ENCODE assay signal across 9 mouse cellular contexts in the genomic region with DNA sequence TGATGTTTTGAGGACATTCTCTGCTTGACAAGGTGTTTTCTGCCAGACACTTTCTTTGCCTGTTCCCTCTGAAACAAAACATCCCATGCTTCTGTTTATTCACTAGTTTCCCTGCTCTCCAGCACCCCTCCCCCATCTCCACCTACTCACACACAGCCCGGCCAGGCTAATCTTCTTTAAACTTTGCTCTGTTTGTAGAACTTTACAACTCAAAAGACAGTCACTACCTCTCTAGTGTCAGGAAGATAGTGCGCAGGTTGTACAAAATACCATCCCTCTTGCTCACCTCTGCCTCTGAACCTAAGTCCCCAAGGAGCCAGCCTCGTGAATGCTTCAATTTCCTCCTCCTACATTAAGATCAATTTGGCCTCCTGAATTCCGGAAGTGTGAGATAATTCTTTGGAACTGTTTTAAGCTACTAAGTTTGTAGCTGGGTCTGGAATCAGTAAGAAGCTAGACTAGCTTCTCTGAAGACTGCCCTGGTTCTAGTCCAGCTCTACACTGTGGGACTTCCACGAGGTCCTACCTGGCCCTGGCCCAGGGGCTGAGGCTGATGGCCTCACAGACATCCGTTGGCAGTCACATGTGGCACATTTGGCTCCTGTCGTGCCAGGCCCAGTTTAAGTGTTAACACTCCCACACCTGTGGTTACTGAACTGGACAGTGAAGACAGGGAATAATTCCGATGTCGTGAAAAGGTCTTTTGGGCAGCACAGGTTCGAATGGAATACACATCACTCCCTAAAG. TPM values are rescaled to one million over a fixed set of nuclear protein-coding genes. Genes with fewer than 3 reads are reported as not detected.
DNase-seq lines count a peak whose midpoint lies in the region; ATAC-seq and TF ChIP-seq lines count a peak whose summit lies in the region.
"Had no signal": no experiment of that assay in that cellular context is flagged by ENCODE, and none has a peak within 500 bp of the region (broad histone marks: within the 10 kb centered on the region; RNA-seq: fewer than 3 reads in every experiment).

No protein-coding gene starts in this region.

- H3K27ac ChIP-seq in heart, embryonic 13.5 days (replicated peaks) = peak overlapping the region; percentile 90
- no peak overlapping the region for H3K27ac ChIP-seq in limb, embryonic 14.5 days (replicated peaks; ENCODE audit: low read depth, low read length)
- H3K27ac ChIP-seq in neural tube, embryonic 15.5 days (replicated peaks) = no peak overlapping the region
- no peak overlapping the region for H3K27ac ChIP-seq in hindbrain, postnatal 0 days
- H3K27ac ChIP-seq: macrophage had no signal

- no peaks in the 10 kb centered on the region for H3K36me3 ChIP-seq in heart, embryonic 13.5 days
- H3K36me3 ChIP-seq in limb, embryonic 14.5 days (ENCODE audit: control insufficient read depth, insufficient read depth, low read length) = no peaks in the 10 kb centered on the region
- no peaks in the 10 kb centered on the region for H3K36me3 ChIP-seq in neural tube, embryonic 15.5 days
- no peaks in the 10 kb centered on the region for H3K36me3 ChIP-seq in hindbrain, postnatal 0 days (ENCODE audit: insufficient read depth, low read length)

- no peaks in the 10 kb centered on the region for H3K9me3 ChIP-seq in heart, embryonic 13.5 days
- H3K9me3 ChIP-seq in limb, embryonic 14.5 days (ENCODE audit: control insufficient read depth, low read length) = no peaks in the 10 kb centered on the region
- H3K9me3 ChIP-seq in neural tube, embryonic 15.5 days (replicated peaks) = no peaks in the 10 kb centered on the region
- no peaks in the 10 kb centered on the region for H3K9me3 ChIP-seq in hindbrain, postnatal 0 days (ENCODE audit: low read length)

- TF ChIP-seq CTCF in hindbrain, postnatal 0 days (IDR thresholded peaks at IDR 0.05; ENCODE audit: low read depth) = no peak

- H3K4me3 ChIP-seq in heart, embryonic 13.5 days = no peak overlapping the region
- H3K4me3 ChIP-seq in limb, embryonic 14.5 days (replicated peaks; ENCODE audit: low read length) = no peak overlapping the region
- no peak overlapping the region for H3K4me3 ChIP-seq in neural tube, embryonic 15.5 days (replicated peaks)
- H3K4me3 ChIP-seq in hindbrain, postnatal 0 days (ENCODE audit: low read length) = no peak overlapping the region

- 49% methylated on average over 10 of the region's 10 CpGs for WGBS in heart, embryonic 13.5 days
- 36% methylated on average over 10 of the region's 10 CpGs for WGBS in limb, embryonic 14.5 days
- 70% methylated on average over 10 of the region's 10 CpGs for WGBS in neural tube, embryonic 15.5 days
- 62% methylated on average over 10 of the region's 10 CpGs for whole genome bisulfite sequencing in hindbrain, postnatal 0 days

- no peak overlapping the region for H3K9ac ChIP-seq in heart, embryonic 13.5 days
- no peak overlapping the region for H3K9ac ChIP-seq in limb, embryonic 14.5 days (ENCODE audit: low read depth, low read length, severe bottlenecking)
- H3K9ac ChIP-seq in neural tube, embryonic 15.5 days (replicated peaks) = no peak overlapping the region
- H3K9ac ChIP-seq in hindbrain, postnatal 0 days (replicated peaks; ENCODE audit: low read length) = no peak overlapping the region

- no peak overlapping the region for H3K4me2 ChIP-seq in heart, embryonic 13.5 days
- H3K4me2 ChIP-seq in limb, embryonic 14.5 days (replicated peaks; ENCODE audit: low read depth, low read length, severe bottlenecking) = no peak overlapping the region
- H3K4me2 ChIP-seq in neural tube, embryonic 15.5 days = no peak overlapping the region
- no peak overlapping the region for H3K4me2 ChIP-seq in hindbrain, postnatal 0 days (ENCODE audit: low read depth, low read length)

- no peaks in the 10 kb centered on the region for H3K27me3 ChIP-seq in heart, embryonic 13.5 days (replicated peaks)
- H3K27me3 ChIP-seq in limb, embryonic 14.5 days (ENCODE audit: control insufficient read depth, insufficient read depth, low read length) = no peaks in the 10 kb centered on the region
- H3K27me3 ChIP-seq in neural tube, embryonic 15.5 days (replicated peaks) = no peaks in the 10 kb centered on the region
- H3K27me3 ChIP-seq in hindbrain, postnatal 0 days (ENCODE audit: insufficient read depth, low read length) = no peaks in the 10 kb centered on the region

- peaks cover 42% of the 10 kb centered on the region for H3K4me1 ChIP-seq in heart, embryonic 13.5 days
- peaks cover 26% of the 10 kb centered on the region for H3K4me1 ChIP-seq in limb, embryonic 14.5 days (ENCODE audit: control insufficient read depth, insufficient read depth, low read length)
- H3K4me1 ChIP-seq in neural tube, embryonic 15.5 days = peaks cover 17% of the 10 kb centered on the region
- peaks cover 12% of the 10 kb centered on the region for H3K4me1 ChIP-seq in hindbrain, postnatal 0 days (ENCODE audit: insufficient read depth, low read length)

- no peak for DNase-seq in cerebellum, postnatal 4 days (ENCODE audit: low spot score in 2 of 2)
- peak; percentile 62 for DNase-seq in cerebellum, adult 8-10 months
- DNase-seq in limb, embryonic 14.5 days (ENCODE audit: low spot score) = peak; percentile 8
- DNase-seq in hindbrain, postnatal 0 days (ENCODE audit: low spot score) = no peak

- TF ChIP-seq POLR2A in limb, embryonic 14.5 days (IDR thresholded peaks at IDR 0.05; ENCODE audit: borderline replicate concordance, extremely low read depth, insufficient read depth, insufficient read length) = no peak

- ATAC-seq in cerebellum, adult (ENCODE audit: insufficient number of reproducible peaks, low FRiP score, low TSS enrichment) = peak; percentile 12; the same call in 1 of the 2 replicates
- ATAC-seq in heart, embryonic 13.5 days (ENCODE audit: extremely low read depth, insufficient number of reproducible peaks, low FRiP score, low TSS enrichment) = no peak
- peak; percentile 54; the same call in 1 of the 2 replicates for ATAC-seq in limb, embryonic 14.5 days (ENCODE audit: low FRiP score, low read depth)
- ATAC-seq in inflammation-experienced regulatory T-cells, adult 6 months = no peak
- ATAC-seq in neural tube, embryonic 15.5 days (ENCODE audit: low FRiP score) = no peak
- no peak for ATAC-seq in hindbrain, postnatal 0 days

RNA-seq across cellular contexts. Expression of a gene that starts 31.7 kb away (rescaled TPM):
- polyA plus RNA-seq in heart, embryonic 13.5 days (2015; fragmentation: Nextera tagmentation; extraction: Ambion mirVana) = 17.5 and 21.1 TPM in 2 replicates
- 221 and 237 TPM in 2 replicates for polyA plus RNA-seq in limb, embryonic 14.5 days (2012; rRNA removed)
- 40.4 and 50.4 TPM in 2 replicates for polyA plus RNA-seq in limb, embryonic 14.5 days (2014; fragmentation: Nextera tagmentation; extraction: Ambion mirVana)
- polyA plus RNA-seq in inflammation-experienced regulatory T-cells, adult 6 months (2017; shearing (Covaris generic)) = 10 to 100 TPM; 16.0 to 44.7 (median 36.6) TPM
- 31.1 and 35.7 TPM in 2 replicates for polyA plus RNA-seq in neural tube, embryonic 15.5 days (2015; fragmentation: Nextera tagmentation; extraction: Ambion mirVana)
- total RNA-seq in hindbrain, postnatal 0 days (2014; rRNA removed) = 172 and 189 TPM in 2 replicates
- polyA plus RNA-seq in hindbrain, postnatal 0 days (2015; fragmentation: Nextera tagmentation; extraction: Ambion mirVana) = 32.4 and 34.1 TPM in 2 replicates

Comparison
In these comparisons a context has a peak if more than half of its experiments do, and no peak if none do; other contexts are left out.
1. DNase-seq: peak in cerebellum, adult 8-10 months (single experiment) and limb, embryonic 14.5 days (single experiment); none in cerebellum, postnatal 4 days (0 of 2) and hindbrain, postnatal 0 days (single experiment).
2. ATAC-seq: peak in cerebellum, adult (single experiment) and limb, embryonic 14.5 days (single experiment); none in heart, embryonic 13.5 days (single experiment), inflammation-experienced regulatory T-cells, adult 6 months (single experiment), neural tube, embryonic 15.5 days (single experiment) and hindbrain, postnatal 0 days (single experiment).